Mouse (Mus musculus) ES-Bruce4 (cell line): ENCODE measurements around the gene Rnf180. TPM values are rescaled to one million over a fixed set of nuclear protein-coding genes. Genes with fewer than 3 reads are reported as not detected.

Source experiments
- H3K27ac ChIP-seq: 2 replicates; pipeline ENCODE4 v1.5.1; 2012; ENCODE audit warnings: low read length, inconsistent platforms; ENCODE audit not compliant: insufficient read depth
- H3K27me3 ChIP-seq: 2 replicates; pipeline ENCODE4 v1.6.1; 2012; ENCODE audit warnings: mild to moderate bottlenecking, low read length, inconsistent platforms; ENCODE audit not compliant: control insufficient read depth, poor library complexity, insufficient read depth, severe bottlenecking
- H3K36me3 ChIP-seq: 2 replicates; pipeline ENCODE4 v1.6.1; 2012; ENCODE audit warnings: inconsistent platforms, mild to moderate bottlenecking, low read length, moderate library complexity; ENCODE audit not compliant: control insufficient read depth, poor library complexity, insufficient read depth, severe bottlenecking
- H3K4me1 ChIP-seq: one replicate; pipeline ENCODE4 v1.8.1; 2011; ENCODE audit warnings: low read length; ENCODE audit not compliant: control insufficient read depth, insufficient read depth
- H3K4me3 ChIP-seq: 2 replicates; pipeline ENCODE4 v1.5.1; 2011; ENCODE audit warnings: low read depth, mild to moderate bottlenecking, low read length
- H3K9ac ChIP-seq: 2 replicates; pipeline ENCODE4 v1.6.1; 2012; ENCODE audit warnings: low read depth, mild to moderate bottlenecking, inconsistent platforms; ENCODE audit not compliant: poor library complexity, severe bottlenecking
- H3K9me3 ChIP-seq: replicated peaks from 2 replicates; pipeline ENCODE4 v1.6.1; 2012; ENCODE audit warnings: mild to moderate bottlenecking, low read length, inconsistent platforms; ENCODE audit not compliant: control insufficient read depth, poor library complexity, insufficient read depth, severe bottlenecking
- CTCF ChIP-seq: IDR thresholded peaks from one replicate; pipeline ENCODE4 v1.8.1; 2011; ENCODE audit warnings: low read depth, low read length
- EP300 ChIP-seq: IDR thresholded peaks from 2 replicates; pipeline ENCODE4 v1.6.1; 2011; ENCODE audit warnings: low read depth, low read length; ENCODE audit not compliant: insufficient read depth
- POLR2A ChIP-seq: IDR thresholded peaks from one replicate; pipeline ENCODE4 v1.8.1; 2011; ENCODE audit warnings: low read length; ENCODE audit not compliant: insufficient read depth
- polyA plus RNA-seq: library from polyadenylated mRNA; stranded (reverse); fragments of >200 nt; gene quantifications from 2 replicates; pipeline ENCODE4 v1.2.4, GENCODE M21; 2011; ENCODE audit warnings: low read depth; ENCODE audit not compliant: missing spikeins, insufficient read depth, insufficient read length

The Rnf180 gene
- polyA plus RNA-seq, 1 experiment, result 1.1 TPM

GRCm38 (mm10) chr13:105134397-105134796 is 160.2 kb downstream of the Rnf180 start:
- Histone ChIP-seq H3K4me3 (no peak overlapping the region), H3K9me3 (no peaks in the 10 kb centered on the region), H3K9ac (no peak overlapping the region), H3K4me1 (no peaks in the 10 kb centered on the region), H3K27ac (no peak overlapping the region), H3K36me3 (no peaks in the 10 kb centered on the region), H3K27me3 (no peaks in the 10 kb centered on the region)
- TF ChIP-seq EP300 (no peak), CTCF (no peak), POLR2A (no peak)

DNA sequence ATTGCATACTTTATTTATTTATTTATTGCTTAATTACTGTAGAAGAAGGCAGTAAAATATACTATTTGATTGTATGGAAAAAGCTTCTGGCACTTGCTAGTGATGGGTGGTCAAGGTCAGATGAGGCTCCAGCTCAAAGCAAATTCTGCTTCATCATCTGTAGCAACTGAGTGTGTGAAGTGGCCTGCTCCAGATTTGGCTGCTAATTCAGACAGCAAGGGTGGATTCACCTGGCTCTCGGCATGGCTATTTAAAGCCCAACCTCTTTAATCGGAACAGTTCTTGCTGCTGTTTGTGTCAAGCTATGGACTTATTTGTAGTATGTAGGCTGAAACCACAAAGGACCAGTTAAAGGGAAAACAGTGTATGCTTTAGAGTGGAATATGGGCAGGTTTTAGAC is 161.8 kb downstream of the Rnf180 start:
- H3K36me3 ChIP-seq, result no peaks in the 10 kb centered on the region
- H3K9ac ChIP-seq, result no peak overlapping the region
- TF ChIP-seq EP300, result no peak
- no peak for TF ChIP-seq POLR2A
- TF ChIP-seq CTCF, result no peak
- no peaks in the 10 kb centered on the region for H3K9me3 ChIP-seq
- no peak overlapping the region for H3K27ac ChIP-seq
- no peak overlapping the region for H3K4me3 ChIP-seq
- no peaks in the 10 kb centered on the region for H3K27me3 ChIP-seq
- H3K4me1 ChIP-seq, result no peaks in the 10 kb centered on the region

DNA sequence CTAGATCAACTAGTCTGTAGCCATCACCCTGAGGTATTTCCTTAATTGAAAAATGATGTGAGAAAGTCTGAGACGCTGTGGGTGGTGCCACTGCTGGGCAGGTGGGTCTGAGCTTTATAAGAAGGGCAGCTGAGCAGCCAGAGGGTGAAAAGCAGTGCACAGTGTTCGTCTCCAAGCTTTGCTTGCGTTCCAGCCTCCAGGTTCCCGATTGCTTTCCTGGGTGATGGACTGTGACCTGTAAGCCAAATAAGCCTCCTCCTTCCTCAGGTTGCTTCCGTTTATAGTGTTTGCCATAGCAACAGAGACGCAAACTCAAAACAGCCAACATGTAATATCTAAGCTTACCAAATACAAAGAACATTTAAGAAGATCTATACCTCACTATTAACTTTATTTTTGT is 162.2 kb downstream of the Rnf180 start:
- no peak overlapping the region for H3K4me3 ChIP-seq
- no peaks in the 10 kb centered on the region for H3K36me3 ChIP-seq
- H3K27ac ChIP-seq, result no peak overlapping the region
- TF ChIP-seq EP300 (no peak), POLR2A (no peak), CTCF (no peak)
- no peaks in the 10 kb centered on the region for H3K4me1 ChIP-seq
- H3K9ac ChIP-seq, result no peak overlapping the region
- no peaks in the 10 kb centered on the region for H3K9me3 ChIP-seq
- H3K27me3 ChIP-seq, result no peaks in the 10 kb centered on the region

DNA sequence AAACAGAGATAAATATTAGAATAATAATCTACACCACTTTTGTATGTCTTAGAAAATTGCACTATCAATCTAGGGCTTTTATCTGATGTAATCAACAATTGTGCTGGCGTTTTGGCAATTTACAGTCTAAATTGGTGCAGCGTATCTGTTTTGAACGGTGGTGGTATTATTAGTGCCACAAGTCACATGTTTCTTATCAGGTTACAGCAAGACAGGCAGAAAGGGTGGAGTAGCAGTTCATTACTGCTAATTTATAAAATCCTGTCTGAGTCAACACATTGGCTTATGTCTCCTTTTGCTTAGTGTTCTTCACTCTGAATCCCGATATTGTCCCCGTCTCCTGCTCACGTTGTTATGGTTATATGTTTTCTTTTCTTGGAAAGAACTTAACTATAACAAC is 164.5 kb downstream of the Rnf180 start:
- H3K27ac ChIP-seq, result no peak overlapping the region
- TF ChIP-seq EP300 (no peak), POLR2A (no peak), CTCF (no peak)
- no peak overlapping the region for H3K9ac ChIP-seq
- no peaks in the 10 kb centered on the region for H3K4me1 ChIP-seq
- no peaks in the 10 kb centered on the region for H3K27me3 ChIP-seq
- H3K9me3 ChIP-seq, result no peaks in the 10 kb centered on the region
- H3K4me3 ChIP-seq, result no peak overlapping the region
- H3K36me3 ChIP-seq, result no peaks in the 10 kb centered on the region

DNA sequence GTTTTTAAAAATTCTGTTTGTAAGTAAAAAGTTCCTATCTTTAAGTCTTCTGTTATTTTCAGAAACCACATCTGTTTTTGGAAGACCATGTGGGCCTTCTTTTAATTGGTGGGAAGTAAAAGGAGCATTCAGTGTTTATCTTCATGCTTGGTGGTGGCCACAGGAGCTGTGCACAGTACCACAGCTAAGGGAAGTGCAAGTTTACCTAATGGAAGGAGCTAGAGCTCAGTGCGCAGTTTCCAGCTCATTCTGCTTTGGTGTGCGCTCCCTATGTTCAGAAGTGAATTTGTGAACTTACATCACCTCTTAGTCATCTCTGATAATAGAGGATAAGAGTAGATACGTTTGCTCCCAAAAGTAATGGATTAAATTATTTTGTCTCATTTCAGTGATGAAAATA is 172.5 kb downstream of the Rnf180 start:
- Histone ChIP-seq H3K9me3 (no peaks in the 10 kb centered on the region), H3K27ac (no peak overlapping the region), H3K36me3 (no peaks in the 10 kb centered on the region), H3K4me1 (no peaks in the 10 kb centered on the region), H3K27me3 (no peaks in the 10 kb centered on the region), H3K9ac (no peak overlapping the region), H3K4me3 (no peak overlapping the region)
- TF ChIP-seq POLR2A (no peak), CTCF (no peak), EP300 (no peak)

- Histone ChIP-seq H3K9me3 (no peaks in the 10 kb centered on the region), H3K27ac (no peak overlapping the region), H3K36me3 (no peaks in the 10 kb centered on the region), H3K4me1 (no peaks in the 10 kb centered on the region), H3K4me3 (no peak overlapping the region), H3K27me3 (no peaks in the 10 kb centered on the region), H3K9ac (no peak overlapping the region)
- TF ChIP-seq POLR2A (no peak), EP300 (no peak), CTCF (no peak)
Observed at GRCm38 (mm10) chr13:105121617-105122016, 173.0 kb downstream of the Rnf180 start.
